Mouse (Mus musculus) spleen, postnatal 4 days (tissue): Measurements from ENCODE around the gene Pacs2.
A peak's percentile ranks its signal among the peaks of the same experiment; 100 is the strongest.

ENCODE experiments used
- DNase-seq, 2 experiments: peaks; one replicate each; pipeline ENCODE4 v3.0.0; 2022; ENCODE audit warnings: low spot score in 2 of 2

Pacs2 gene

DNA sequence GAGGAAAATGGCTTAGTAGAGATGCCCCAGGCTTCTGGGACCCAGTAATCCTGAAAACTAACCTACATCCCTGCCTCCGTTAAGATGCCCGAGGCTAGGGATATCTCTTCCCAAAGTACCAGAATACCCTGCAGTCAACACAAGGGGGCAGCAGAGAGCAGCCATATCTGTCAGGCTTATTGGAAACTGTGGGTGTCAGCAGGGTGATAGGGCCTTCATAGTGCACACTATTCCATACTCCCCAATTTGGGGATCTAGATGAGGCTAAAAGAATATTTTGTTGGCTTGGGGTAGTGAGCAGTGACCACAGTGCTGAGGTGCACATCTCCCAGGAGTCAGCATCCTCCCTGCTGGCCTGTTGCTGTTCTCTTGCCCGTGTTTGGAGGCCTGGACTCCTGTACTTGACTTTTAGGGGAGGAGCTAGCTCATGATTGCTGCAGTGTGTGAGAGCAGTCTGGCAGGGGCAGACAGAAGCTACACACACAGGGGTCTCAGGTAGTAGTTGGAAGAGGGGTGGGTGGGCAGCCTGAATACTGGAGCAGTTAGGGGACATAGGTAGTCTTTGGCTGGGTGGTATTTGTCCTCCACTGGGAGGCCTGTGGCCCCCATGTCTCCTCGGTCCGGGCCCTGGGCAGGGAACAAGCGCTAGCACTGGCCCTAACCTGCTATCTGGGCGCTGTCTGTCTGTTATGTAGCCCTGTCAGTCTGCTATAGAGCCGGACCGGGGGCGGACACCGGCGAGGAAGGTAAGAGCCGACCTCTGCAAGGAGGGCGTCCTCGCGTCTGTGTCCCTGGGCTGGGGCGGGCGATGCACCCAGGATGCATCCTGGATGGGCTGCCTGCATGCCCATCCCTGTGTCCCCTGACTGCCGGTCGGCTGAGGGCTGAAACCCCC is 105.5 kb downstream of the Pacs2 start:
- DNase-seq: peak; percentile 80 to 93
